Mouse (Mus musculus): ENCODE results near the gene Pctp.

Pctp gene

DNA sequence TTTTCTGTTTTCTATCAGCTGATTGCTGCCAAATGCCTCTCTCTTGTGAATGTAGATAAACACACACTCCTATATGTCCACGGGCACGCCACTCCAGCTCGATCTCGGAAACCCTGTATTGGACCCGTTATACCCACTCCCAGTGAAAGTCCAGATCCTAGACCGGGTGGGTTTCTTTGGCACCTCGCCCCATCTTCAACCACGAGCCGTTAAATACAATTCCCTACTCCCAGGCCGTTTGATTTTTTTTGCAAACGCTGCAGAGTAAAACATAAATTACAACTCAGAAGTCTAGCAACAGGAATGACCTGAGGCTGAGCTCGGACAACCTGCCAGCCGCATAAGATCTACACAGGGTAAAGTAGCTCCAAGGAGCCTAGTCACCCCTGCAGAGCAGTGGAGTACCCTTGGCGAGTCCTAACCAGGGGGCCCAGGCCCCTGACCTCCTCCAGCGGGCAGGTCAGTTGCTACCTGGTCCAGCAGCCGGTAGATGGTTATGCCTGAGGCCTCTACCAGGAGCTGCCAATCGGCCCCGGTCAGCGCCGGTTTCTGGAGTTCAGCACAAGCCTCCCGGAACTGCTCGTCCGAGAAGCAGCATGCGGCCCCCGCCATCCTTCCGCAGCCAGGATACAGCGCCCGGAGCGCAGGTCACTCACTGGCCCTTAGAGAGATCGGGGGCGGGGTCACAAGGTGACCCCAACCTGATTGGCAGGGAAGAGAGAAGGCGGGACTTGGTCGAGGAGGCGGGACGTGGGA is at the start of gene Pctp:
TSS of gene Pctp (minus strand) at position 664 of the 756 bp plus-strand sequence.
- peak; percentile 95 for DNase-seq

DNA sequence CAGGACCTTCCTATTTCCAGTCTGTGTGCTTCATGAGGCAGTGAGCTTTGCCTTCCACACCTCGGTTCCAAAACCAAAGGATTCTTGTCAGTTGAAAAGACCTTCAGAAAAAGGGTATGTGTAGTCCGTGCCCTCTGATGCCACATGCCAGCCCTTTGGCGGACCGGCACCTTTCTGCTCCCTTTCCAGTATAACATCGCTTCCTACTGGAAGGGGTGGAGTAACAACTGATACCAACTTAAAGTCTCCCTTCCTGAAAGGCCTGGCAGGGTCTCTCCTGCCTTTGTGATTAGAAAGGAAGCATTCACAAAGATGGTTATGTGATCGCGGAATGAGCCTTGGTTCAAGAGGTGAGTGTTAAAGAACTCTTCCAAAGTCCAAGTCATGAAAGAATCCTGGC is 47.3 kb upstream of the Pctp start:
- DNase-seq, result no peak

DNA sequence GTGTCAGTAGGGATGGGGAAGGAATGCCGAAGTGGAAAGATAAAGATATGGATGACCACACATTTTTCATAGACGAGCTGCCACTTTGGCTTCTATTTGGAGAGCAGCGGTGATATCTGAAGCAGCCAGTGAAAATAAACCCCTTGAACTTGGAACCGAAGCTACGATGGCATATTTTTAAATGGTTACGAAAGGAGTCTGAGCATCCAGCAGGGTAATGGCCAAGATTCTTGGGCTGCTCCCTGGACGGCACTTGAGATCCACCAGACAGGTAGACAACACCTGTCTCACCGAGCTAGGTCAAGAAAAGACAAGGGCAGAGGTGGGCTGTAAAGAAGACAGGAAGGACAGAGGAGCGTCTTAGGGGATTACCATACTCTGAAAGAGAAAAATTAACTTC is 44.6 kb upstream of the Pctp start:
- no peak for DNase-seq

DNA sequence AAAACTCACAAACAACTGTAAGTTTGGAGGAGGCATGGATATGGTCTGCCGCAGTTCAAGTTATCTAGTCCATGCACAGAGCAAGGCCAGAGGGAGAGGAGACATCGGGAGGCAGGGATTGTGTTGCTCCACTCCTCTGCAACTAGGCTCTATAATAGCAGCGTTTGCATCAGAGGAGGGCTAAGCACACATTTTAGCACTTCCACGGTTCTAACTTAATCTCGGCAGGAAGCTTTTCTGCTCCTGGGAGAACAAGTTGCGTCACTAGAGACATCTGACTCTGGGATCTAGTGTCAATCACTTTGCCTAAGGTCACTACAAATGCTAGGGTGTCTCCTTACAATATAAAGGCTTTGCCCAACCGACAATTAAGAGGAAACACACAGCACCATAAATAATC is 43.5 kb upstream of the Pctp start:
- no peak for DNase-seq

DNA sequence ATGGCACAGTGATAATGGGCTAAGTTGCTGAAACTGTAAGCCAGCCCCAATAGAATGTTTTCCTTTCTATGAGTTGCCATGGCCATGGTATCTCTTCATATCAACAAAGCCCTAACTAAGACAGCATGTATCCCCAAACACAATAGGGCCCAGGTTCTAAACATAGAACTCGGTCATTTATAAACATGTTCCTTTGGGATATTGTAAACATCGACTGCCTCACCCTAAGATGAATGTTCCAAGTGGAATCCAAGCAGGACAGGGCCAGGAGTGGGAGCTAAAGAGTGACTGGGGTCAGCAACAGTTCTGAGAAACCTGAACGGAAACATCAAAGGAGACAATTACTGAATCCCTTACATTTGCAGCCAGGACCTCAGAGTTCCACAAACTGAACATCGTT is 41.8 kb upstream of the Pctp start:
- no peak for DNase-seq

DNA sequence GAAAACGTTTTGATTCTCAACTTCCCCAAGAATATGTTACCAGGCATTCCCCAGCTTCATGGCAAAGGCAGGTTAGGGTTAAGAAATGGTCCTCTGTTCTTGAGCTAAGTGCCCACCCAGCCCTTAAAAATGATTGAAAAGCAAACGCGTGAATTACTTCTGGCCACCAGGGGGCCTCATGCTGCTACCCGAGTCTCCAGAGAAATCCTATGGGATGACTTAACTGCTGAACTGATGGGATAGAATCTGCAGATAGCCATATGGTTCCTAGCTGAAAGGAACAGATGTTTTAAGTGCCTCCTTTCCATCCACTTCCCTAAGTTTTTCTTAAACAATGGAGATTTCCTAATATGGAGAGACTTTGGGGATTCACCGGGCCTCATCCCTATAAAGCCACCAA is 35.3 kb upstream of the Pctp start:
- DNase-seq, result peak; percentile 40

DNA sequence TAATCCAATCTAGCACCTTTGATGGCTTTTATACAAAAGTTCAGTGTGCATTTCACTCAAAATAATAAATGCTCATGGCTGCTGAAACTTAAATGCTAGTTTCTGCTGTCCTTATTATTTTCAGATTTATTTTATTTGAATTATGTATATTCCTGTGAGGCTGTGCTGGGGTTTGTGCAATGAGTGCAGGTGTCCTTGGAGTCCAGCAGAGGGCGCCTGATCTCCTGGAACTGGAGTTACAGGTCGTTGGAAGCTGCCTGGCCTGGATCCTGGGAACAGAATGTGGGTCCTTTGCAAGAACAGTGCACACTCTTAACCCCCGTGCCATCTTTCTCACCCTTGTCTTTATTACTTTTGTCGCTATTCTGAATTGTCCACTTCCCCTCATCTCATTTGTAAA is 33.7 kb upstream of the Pctp start:
- no peak for DNase-seq

DNA sequence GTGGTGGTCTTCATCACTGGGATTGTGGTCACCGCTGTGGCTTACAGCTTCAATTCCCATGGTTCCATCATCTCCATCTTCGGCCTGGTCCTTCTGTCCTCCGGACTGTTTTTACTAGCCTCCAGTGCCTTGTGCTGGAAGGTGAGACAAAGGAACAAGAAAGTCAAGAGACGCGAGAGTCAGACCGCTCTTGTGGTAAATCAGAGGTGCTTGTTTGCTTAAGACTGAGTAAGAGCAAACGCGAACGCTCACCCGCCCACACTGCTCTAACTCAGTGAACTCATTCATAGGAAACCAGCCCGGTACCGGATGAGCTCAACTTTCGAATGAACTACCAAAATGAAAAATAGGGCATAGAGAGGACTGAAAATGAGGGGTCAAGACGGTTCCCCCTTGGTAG is 32.8 kb upstream of the Pctp start:
- DNase-seq, result no peak

DNA sequence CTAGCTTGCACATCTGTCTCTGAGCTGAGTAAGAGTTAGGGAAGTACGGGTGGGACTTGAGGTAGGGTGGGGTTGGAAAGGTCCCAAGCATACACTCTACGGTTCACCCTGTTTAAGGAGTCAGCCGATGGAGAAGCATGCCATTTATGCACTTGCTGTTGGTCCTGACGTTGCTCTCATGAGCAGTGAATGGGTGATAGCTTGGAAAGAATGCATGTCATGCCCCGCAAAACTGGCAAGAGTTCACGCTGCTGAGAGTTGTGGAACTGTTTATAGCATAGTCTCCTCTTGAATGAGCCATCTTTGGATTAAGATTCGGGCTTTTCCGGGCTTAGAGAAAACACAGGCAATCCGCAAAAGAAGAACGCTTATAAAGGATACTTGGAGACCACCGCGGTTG is 32.0 kb upstream of the Pctp start:
- no peak for DNase-seq

DNA sequence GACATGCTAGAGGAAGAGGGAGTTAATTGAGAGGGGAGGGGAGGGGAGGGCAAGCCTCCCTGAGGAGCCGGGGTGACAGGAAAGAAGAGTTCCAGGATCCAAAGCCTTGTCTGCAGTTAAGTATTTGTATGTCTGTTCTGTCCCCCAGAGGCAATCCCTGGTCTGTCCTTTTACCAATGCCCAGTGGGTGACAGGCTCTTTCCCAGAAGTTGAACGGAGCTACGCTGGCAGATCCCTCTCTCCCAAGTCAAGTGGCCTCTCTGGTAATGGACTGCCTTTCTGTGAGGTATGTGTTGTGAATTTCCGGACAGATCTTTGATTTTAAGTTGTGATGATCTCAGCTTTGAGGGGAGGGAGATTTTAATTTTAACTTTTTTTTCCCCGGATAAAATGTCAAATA is 30.7 kb upstream of the Pctp start:
- DNase-seq, result no peak

DNA sequence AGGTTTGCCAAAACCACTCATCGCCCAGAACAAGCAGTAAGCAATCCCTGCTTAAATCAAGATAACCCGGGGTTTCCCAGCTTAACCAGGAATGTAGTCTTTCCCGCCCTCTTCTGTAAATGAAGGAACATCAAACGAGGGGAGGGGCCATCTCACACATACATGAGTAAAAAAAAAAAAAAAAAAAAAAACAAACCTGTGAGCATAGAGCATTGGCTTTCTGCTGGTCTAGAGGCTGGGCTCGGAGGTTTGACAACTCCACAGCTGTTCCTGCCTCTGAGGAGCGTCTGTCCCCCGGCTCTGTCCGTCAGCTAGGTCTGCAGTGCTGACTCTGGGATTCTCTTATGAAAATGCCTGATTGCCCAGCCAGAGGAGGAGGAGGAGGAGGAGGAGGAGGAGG is 30.1 kb upstream of the Pctp start:
- DNase-seq, result no peak

DNA sequence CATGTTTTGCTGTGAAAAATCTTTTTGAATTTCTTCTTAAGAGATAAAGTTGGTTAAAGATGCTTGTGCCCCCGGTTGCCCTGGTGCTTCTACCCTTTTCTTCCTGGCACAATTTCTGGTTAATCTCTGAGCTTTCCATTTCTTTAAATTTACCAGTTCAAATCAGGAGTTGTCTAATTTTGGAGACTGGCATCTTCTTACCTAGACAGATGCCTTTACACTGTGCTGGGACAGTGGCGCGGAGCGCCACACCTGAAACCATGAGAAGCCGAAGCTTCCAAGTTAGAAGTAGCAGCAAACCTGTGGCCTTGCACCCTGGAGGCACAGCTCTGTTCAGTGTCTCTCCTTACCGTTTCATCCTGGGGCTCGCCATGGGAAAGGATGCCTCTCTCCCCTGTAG is 28.4 kb upstream of the Pctp start:
- DNase-seq, result no peak

DNA sequence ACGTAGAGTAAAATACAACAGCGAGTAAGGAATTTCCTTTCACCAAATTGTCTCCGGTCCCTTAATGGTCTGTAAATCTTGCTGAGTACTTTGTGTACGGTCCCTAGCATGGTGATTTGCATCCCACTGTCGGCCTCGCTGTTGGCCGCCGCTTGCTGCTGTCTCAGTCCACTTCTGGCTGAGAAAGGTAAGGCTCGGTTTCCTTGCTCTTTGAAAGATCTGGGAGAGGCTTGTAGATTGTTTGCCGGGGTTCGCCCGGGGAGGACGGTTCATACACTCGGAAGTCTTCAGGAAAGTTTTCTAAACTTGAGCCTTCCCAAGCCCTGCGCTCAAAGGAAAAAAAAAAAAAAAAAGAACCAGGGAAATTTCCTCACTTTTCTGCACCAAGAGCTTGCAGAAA is 27.9 kb upstream of the Pctp start:
- peak; percentile 66 for DNase-seq

DNA sequence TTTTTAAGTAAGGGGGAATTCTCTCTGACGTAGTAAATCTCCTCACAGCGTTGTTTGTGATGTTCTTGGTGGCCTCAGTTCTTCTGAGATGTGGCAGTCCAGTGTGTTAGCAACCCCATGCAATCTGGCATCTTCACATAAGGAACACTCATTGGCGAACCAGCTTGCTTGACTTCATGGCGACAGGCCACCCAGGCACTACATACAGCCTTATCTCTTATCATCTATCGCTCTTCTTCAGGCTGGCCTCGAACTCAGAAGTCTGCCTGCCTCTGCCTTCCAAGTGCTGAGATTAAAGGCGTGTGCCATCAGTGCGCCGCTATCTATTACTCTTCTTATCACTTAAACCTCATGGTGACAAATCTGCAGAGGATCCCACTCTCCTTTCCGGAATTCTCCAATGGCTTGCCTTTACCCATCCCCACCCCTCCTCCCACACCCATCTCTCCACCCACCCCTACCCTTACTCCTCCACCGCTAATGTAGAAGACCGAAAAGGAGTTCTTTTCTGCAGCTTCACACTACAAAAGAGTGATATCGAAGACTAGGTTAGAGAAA is 27.2 kb upstream of the Pctp start, which contains the start of gene Tmem100:
TSS of gene Tmem100 (plus strand) at position 508 of the 558 bp plus-strand sequence.
- DNase-seq, result no peak

DNA sequence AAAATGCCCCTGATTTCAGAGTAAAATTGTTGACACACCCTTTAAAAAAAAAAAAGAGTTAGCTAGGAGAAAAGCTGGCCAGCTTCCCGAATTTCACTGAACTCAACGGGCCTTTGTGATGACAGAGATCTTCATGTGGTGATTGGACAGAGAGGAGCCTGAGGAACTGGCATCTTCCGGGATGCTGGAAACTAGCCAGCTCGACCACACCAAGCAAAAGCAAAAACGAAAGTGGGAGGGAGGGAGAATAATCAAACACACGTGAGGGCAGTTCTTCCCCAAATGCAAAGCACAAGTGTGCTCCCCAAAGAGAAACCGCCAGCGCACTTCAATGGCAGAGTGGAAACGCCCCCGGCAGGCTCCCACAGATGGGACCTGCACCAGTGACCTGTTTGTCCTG is 26.7 kb upstream of the Pctp start:
- DNase-seq, result peak; percentile 63

DNA sequence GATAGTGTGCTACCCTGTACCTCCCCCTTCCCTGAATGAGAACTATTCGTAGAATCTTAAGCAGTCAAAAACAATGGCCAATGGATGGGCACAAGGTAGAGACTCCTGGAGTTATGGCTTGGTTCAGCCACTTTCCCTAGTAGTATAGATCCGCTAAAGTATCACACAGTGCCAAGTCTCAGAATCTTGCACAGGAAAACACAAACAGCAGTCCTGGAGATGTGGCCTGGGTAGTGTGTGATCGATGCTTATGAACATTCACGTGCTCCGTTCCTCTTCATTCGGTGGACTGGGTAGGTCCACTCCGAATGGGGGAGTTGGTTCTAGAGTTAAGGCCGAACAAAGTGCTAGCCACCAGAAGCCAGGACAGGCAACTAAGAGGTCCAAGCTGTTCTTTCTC is 26.1 kb upstream of the Pctp start:
- DNase-seq, result no peak

DNA sequence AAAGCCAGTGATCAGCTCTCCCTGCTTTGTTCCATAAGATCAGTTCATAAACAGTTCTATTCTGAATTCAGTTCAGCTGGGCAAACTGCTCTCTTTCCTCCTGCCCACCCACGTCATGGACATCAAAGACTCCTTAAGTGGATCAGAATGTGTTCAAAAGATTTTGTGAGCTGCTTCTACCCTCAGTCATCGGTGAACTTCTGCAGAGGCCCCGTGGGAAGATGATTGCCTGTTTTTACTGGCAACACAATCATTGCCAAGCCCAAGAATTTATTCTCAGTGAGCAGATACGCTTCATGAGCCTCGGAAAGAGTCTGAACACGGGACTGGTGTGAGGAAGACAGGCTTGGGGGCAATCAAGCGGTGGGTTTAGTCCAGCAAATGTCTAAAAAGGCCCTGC is 24.5 kb upstream of the Pctp start:
- no peak for DNase-seq

DNA sequence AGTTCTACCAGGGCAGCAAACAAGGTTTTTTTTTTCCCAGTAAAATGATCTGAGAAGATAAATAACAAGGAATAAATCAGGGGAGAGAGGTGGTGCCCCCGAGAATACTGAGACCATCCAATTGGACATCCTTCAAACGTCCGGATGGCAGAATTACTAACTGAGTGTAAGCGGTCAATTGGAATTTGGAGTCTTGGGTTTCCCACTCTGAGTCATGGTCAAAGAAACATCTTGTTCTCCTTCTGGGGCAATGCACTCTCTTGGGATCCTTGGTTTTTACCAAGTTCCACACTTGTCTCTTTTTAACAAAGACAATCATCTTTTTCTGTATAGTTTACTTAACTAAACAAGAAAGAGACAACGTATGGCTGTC is 24.1 kb upstream of the Pctp start:
- no peak for DNase-seq

DNA sequence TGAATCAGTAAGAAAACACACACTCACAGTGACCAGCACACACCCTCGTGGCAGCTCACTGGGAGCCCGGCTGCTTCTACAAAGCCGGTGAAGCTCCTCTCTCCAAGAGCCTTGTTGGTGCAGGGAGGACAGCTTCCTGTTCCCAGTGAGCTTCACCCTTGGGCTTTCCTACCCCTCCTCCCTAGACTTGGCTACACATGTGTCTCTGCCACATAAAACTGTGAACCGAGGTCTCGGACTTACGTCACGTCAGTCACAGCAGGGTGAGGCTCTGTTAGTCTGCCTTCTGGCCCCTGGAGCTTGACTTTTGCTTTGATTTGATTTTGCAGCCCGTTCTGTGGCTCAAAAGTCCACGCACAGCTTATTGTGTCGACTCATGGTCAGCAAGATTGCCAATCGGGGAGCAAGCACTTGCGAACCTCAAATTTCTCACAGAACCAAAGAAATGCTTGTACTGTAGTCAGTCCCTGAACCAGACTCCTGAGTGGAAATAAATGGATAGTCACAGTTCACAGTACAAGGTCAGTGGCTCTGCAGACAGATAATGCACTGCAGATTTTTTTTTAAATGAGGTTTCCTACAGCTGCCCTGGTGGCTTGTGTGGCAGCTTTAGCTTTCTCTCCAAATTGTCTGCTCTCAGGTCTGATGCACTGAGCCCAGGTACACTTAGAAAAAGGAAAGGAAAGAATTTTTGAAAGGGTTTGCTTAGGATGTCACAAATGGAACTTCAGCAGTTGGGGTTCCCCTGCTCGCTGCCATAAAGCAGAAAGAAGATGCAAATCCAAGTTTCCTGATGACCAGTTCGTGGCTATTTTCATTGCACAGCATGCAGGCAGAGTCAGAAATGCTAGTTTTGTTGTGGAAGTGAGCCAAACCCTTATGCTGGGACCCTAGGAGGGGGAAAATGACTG is 23.5 kb upstream of the Pctp start:
- peak; percentile 17 for DNase-seq

DNA sequence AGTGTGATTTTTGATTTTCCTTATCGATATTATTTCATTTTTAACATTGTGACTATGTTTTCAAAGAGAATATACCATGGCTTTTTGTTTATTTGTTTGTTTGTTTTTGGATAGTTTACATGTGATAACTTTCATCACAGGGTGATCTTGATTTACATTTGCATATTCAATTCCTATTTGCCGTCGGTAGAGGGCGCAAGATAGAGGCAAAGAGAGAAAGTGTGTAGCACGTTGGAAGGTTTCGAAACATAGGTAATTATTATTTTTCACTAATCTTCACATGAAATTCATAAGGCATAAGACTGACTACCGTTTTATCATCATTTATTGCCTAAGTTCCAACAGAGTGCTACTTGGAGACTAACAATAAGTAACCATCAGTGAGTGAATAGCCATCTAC is 16.5 kb upstream of the Pctp start:
- peak; percentile 53 for DNase-seq

DNA sequence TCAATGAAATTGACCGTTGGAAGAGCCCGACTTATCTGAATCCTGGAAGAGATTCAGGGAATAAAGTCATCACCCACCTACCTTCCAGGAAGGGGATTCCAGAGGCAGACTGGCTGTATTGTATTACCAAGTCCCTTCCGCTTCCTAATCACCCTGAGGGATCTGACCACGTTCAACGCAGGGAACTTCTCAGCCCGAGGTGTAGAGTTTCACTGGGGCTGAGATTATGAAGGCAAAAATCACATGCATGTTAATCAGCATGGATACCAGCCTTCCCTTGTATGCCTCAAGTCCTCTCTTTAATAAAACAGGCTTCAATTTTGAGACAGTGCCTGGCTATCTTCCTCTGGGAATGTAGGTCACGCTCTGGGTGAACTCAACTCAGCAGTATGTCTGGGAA is 12.6 kb upstream of the Pctp start:
- DNase-seq, result no peak

DNA sequence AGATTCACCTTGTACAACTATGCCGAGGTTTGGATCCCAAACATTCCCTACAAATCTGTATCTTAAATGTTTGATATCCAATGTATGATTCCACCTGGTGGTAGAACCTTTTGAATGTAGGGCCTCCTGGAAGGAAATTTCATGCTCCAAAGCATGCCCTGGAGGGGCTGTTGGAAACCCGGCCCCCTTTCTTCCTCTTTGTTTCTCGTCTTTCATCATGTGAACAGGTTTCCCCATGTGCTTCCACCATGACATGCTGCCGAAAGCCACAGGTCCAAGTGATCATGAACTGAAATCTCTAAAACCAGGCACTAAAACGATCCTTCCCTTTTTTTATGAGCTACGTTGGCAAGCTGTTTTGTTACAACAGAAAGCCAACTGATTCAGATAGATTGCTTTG is 11.0 kb upstream of the Pctp start:
- DNase-seq, result no peak

DNA sequence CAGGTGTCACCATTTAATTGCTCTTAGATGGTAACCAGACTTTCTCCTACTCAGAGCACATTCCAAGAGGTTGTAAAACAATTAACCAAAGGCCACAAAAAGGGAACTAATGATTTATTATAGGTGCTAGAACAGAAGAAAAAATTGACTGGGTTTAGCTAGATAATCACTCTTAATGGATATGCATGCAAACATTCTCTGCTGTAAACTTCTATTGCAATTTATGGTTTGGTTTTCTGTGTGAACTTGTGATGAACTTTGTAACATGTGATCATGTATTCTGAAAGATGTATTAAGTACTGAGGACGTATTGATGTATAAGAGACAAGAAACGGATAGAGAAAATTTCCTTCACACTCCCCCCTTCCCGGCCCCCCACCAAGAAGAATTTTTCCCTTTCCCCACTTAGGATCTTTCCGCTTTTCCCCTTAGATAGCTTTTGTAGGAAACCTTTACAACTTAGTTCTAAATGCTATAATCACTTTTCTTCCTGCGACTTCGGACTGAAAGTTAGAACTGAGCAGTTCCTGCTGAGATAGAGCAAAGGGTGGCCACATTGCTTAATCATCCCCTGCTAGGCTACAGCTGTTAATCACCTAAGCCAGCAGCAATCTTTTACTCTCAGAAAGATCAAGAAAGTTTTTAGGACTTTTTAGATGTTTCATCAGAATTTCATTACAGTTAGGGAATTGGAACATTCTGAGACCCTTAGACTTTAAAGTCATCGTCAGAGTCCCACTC is 5.3 kb upstream of the Pctp start:
- no peak for DNase-seq

All from kidney, adult 9 months (tissue).